Mouse (Mus musculus) layer of hippocampus, adult 9-11 months (tissue): ENCODE data around the gene Cd200r2.

Experiments
- DNase-seq: peaks from one replicate; pipeline ENCODE4 v3.0.0; 2022

Gene Cd200r2

GRCm38 (mm10) chr16:44866797-44867196 is at the start of gene Cd200r2:
Gene Cd200r2, plus strand, starts transcription at chr16:44867097.
- no peak for DNase-seq

GRCm38 (mm10) chr16:44818010-44818409 is 48.9 kb upstream of the Cd200r2 start:
- no peak for DNase-seq

- DNase-seq: no peak
These were observed 46.4 kb upstream of the Cd200r2 start for GRCm38 (mm10) chr16:44820545-44820944.

GRCm38 (mm10) chr16:44832286-44832685 is 34.6 kb upstream of the Cd200r2 start:
- DNase-seq: no peak

GRCm38 (mm10) chr16:44833189-44833588 is 33.7 kb upstream of the Cd200r2 start:
- DNase-seq: peak; percentile 39

- no peak for DNase-seq
These were observed 8.3 kb downstream of the Cd200r2 start for GRCm38 (mm10) chr16:44875178-44875577.

- no peak for DNase-seq
These were observed 9.7 kb downstream of the Cd200r2 start for GRCm38 (mm10) chr16:44876625-44877024.

- DNase-seq: no peak
These were observed 10.7 kb downstream of the Cd200r2 start for GRCm38 (mm10) chr16:44877595-44877994.

GRCm38 (mm10) chr16:44890814-44891213 is 23.9 kb downstream of the Cd200r2 start:
- DNase-seq: no peak

GRCm38 (mm10) chr16:44932016-44932415 is 65.1 kb downstream of the Cd200r2 start:
- DNase-seq: peak; percentile 44

GRCm38 (mm10) chr16:44943468-44943867 is 76.6 kb downstream of the Cd200r2 start, which contains the start of gene Cd200r3:
Gene Cd200r3, plus strand, starts transcription at chr16:44943678.
- DNase-seq: no peak

- DNase-seq: no peak
These were observed 84.6 kb downstream of the Cd200r2 start for GRCm38 (mm10) chr16:44951360-44952114.

- no peak for DNase-seq
These were observed 95.4 kb downstream of the Cd200r2 start for GRCm38 (mm10) chr16:44962296-44962695.

- peak; percentile 68 for DNase-seq
These were observed 95.9 kb downstream of the Cd200r2 start for GRCm38 (mm10) chr16:44962777-44963176.

- DNase-seq: no peak
These were observed 97.9 kb downstream of the Cd200r2 start for GRCm38 (mm10) chr16:44964526-44965374.

GRCm38 (mm10) chr16:44965428-44965827 is 98.5 kb downstream of the Cd200r2 start:
- DNase-seq: no peak
